Mouse (Mus musculus): ENCODE data around the gene Rorb. TPM values are rescaled to one million over a fixed set of nuclear protein-coding genes. Genes with fewer than 3 reads are reported as not detected.

Rorb gene
- polyA plus RNA-seq (2015; fragmentation: Nextera tagmentation; extraction: Ambion mirVana), result 0.61 and 0.64 TPM in 2 replicates

- Histone ChIP-seq H3K27me3 (replicated peaks) (peaks cover 18% of the 10 kb centered on the region), H3K4me3 (replicated peaks) (peak within 1 kb of the TSS; percentile 43), H3K9me3 (no peaks in the 10 kb centered on the region), H3K4me1 (replicated peaks) (peaks cover 7% of the 10 kb centered on the region; the same call in 1 of the 2 replicates), H3K9ac (peak within 1 kb of the TSS; percentile 34), H3K27ac (no peak within 1 kb of the TSS), H3K4me2 (replicated peaks) (peak within 1 kb of the TSS; percentile 94), H3K36me3 (no peaks in the 10 kb centered on the region)
- peak; percentile 99 for ATAC-seq
- WGBS, result under 1% methylated on average over 25 of the region's 25 CpGs
Observed at GRCm38 (mm10) chr19:19110793-19111427, at the start of gene Rorb. Gene Rorb, minus strand, starts transcription at chr19:19111196.

DNA sequence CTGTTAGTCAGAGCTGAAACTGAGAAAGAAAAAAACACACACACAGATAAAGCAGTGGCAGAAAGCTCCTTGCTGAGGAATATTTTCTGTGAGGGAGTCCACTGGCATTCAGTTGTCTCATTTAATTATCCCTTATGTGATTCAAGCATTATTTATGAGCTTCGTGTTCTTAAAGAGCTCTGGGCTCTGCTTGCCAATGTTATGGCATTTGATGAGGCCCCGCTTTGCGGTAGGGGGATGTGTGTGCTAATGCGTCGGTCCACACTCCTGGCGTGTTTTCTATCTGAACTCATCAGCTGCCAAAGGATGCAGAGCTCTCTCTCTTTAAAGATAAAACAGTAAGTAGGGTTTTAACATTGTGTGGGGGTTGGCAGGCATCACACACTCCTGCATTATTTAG lies 37.9 kb upstream of the Rorb start:
- no peak for ATAC-seq
- Histone ChIP-seq H3K4me3 (replicated peaks) (no peak overlapping the region), H3K9me3 (no peaks in the 10 kb centered on the region), H3K4me2 (replicated peaks) (no peak overlapping the region), H3K27me3 (replicated peaks) (no peaks in the 10 kb centered on the region), H3K36me3 (no peaks in the 10 kb centered on the region), H3K27ac (no peak overlapping the region), H3K9ac (no peak overlapping the region), H3K4me1 (replicated peaks) (no peaks in the 10 kb centered on the region)
- WGBS, result 67% methylated on average over 6 of the region's 6 CpGs

GRCm38 (mm10) chr19:19144447-19144846 lies 33.5 kb upstream of the Rorb start:
- 83% methylated on average over 4 of the region's 4 CpGs for WGBS
- H3K27me3 ChIP-seq (replicated peaks), result no peaks in the 10 kb centered on the region
- no peaks in the 10 kb centered on the region for H3K36me3 ChIP-seq
- no peak for ATAC-seq
- no peaks in the 10 kb centered on the region for H3K4me1 ChIP-seq (replicated peaks)
- no peak overlapping the region for H3K4me2 ChIP-seq (replicated peaks)
- no peak overlapping the region for H3K4me3 ChIP-seq (replicated peaks)
- no peaks in the 10 kb centered on the region for H3K9me3 ChIP-seq
- no peak overlapping the region for H3K9ac ChIP-seq
- H3K27ac ChIP-seq, result no peak overlapping the region

DNA sequence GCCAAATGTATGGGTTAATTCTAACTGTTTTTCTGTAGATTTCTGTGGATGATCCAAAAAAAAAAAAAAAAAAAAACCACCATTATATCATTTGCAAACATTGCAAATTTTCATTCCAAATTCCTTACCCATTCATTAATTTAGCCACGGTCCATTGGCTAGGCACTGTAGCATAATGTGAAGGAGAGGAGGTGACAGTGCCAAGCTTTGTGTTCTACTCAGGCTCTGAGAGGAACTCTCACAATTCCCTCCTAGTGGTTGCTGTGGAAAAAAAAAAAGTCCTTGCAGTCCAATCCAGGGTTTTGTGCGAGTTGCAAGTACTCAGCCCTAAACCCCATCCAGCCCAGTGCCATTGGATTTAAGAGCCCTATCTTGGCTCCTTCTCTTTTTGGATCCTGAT lies 25.9 kb upstream of the Rorb start:
- Histone ChIP-seq H3K9me3 (no peaks in the 10 kb centered on the region), H3K27me3 (replicated peaks) (no peaks in the 10 kb centered on the region), H3K36me3 (no peaks in the 10 kb centered on the region), H3K9ac (no peak overlapping the region), H3K4me3 (replicated peaks) (no peak overlapping the region), H3K4me1 (replicated peaks) (no peaks in the 10 kb centered on the region), H3K4me2 (replicated peaks) (no peak overlapping the region), H3K27ac (no peak overlapping the region)
- WGBS, result 71% methylated on average over 2 of the region's 2 CpGs
- ATAC-seq, result no peak

GRCm38 (mm10) chr19:19135838-19136237 lies 24.8 kb upstream of the Rorb start:
- WGBS, result 72% methylated on average over 2 of the region's 2 CpGs

DNA sequence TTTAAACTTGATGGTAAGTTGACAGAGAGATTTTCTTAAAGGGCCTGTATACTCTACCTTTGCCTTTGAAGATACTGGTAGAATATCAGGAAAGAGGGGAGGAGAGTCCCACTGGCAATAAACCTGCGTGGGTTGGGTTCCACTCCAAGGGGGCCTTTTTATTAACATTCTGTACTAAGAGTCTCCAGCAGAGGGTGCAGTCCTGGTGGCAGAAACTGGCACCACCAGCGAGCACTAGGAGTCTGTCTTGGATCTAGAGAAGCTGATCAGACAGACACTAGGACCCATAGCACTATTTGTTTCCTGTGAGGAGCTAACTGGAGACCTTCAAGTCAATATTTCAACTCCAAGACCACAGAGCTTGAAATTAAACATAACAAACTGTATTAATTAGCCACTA lies 11.3 kb upstream of the Rorb start:
- Histone ChIP-seq H3K36me3 (no peaks in the 10 kb centered on the region), H3K9me3 (no peaks in the 10 kb centered on the region), H3K9ac (no peak overlapping the region), H3K4me2 (replicated peaks) (no peak overlapping the region), H3K4me1 (replicated peaks) (no peaks in the 10 kb centered on the region), H3K27ac (no peak overlapping the region), H3K4me3 (replicated peaks) (no peak overlapping the region), H3K27me3 (replicated peaks) (no peaks in the 10 kb centered on the region)
- no peak for ATAC-seq
- 31% methylated on average over 2 of the region's 2 CpGs for WGBS

More at GRCm38 (mm10) chr19:19135838-19136237, 24.8 kb upstream of the Rorb start:
- ATAC-seq, result peak; percentile 91
- no peaks in the 10 kb centered on the region for H3K4me1 ChIP-seq (replicated peaks)
- H3K9me3 ChIP-seq, result no peaks in the 10 kb centered on the region
- H3K27me3 ChIP-seq (replicated peaks), result no peaks in the 10 kb centered on the region
- no peaks in the 10 kb centered on the region for H3K36me3 ChIP-seq
- H3K9ac ChIP-seq, result no peak overlapping the region
- no peak overlapping the region for H3K4me2 ChIP-seq (replicated peaks)
- H3K27ac ChIP-seq, result no peak overlapping the region
- no peak overlapping the region for H3K4me3 ChIP-seq (replicated peaks)

- no peaks in the 10 kb centered on the region for H3K36me3 ChIP-seq
- WGBS, result 59% methylated on average over 4 of the region's 4 CpGs
- H3K27me3 ChIP-seq (replicated peaks), result peaks cover 18% of the 10 kb centered on the region
- no peak overlapping the region for H3K4me3 ChIP-seq (replicated peaks)
- no peaks in the 10 kb centered on the region for H3K9me3 ChIP-seq
- no peak overlapping the region for H3K9ac ChIP-seq
- peaks cover 7% of the 10 kb centered on the region; the same call in 1 of the 2 replicates for H3K4me1 ChIP-seq (replicated peaks)
- ATAC-seq, result no peak
- H3K4me2 ChIP-seq (replicated peaks), result no peak overlapping the region
- H3K27ac ChIP-seq, result no peak overlapping the region
Observed at GRCm38 (mm10) chr19:19112180-19112579, 1.2 kb upstream of the Rorb start.

GRCm38 (mm10) chr19:19111428-19112170 lies 603 bp upstream of the Rorb start:
- Histone ChIP-seq H3K4me2 (replicated peaks) (peak overlapping the region; percentile 94), H3K9ac (no peak overlapping the region), H3K36me3 (no peaks in the 10 kb centered on the region), H3K27ac (no peak overlapping the region), H3K4me1 (replicated peaks) (peaks cover 7% of the 10 kb centered on the region; the same call in 1 of the 2 replicates), H3K27me3 (replicated peaks) (peaks cover 18% of the 10 kb centered on the region), H3K4me3 (replicated peaks) (peak overlapping the region; percentile 43), H3K9me3 (no peaks in the 10 kb centered on the region)
- ATAC-seq, result peak; percentile 73; the same call in 1 of the 2 replicates
- 5% methylated on average over 12 of the region's 12 CpGs for WGBS

DNA sequence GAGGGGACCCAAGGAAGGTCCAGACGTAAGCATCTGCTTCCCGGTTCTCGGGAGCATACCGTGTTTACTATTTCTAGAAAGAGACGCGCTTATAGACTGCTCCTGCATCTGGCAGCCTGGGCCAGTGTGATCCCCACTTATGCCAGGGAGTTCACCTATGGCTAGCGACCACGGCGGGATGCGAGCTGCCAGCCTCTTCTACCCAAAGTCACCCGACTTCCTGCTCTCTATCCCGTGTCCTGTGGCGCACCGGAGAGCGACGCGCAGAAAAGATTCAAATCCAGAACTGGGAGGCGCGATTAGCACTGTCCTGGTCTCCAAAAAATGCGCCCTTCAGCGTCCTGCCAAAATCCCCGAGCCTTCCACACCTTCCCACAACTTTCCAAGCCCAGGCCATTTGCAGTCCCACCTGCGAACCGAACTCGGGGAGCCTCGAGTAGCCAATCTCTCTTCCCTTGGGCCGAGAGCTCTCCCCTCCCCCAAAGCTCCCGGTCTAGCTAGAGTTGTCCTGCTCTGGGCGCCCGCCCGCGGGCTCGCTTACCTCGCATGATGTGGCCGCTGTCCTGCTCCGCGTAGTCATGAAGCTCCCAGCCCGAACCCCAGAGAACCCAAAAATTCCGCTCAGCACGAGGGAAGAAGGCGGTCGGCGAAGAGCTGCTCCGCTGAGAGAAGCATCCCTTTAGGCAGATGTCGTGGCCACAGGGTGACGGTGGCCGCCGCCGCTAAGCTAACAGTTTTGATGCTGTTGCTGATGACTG lies 806 bp downstream of the Rorb start:
- Histone ChIP-seq H3K4me1 (replicated peaks) (peaks cover 7% of the 10 kb centered on the region; the same call in 1 of the 2 replicates), H3K4me3 (replicated peaks) (peak overlapping the region; percentile 43), H3K27ac (no peak overlapping the region), H3K4me2 (replicated peaks) (peak overlapping the region; percentile 94), H3K27me3 (replicated peaks) (peaks cover 18% of the 10 kb centered on the region), H3K9ac (peak overlapping the region; percentile 32), H3K36me3 (no peaks in the 10 kb centered on the region), H3K9me3 (no peaks in the 10 kb centered on the region)
- ATAC-seq, result peak; percentile 53
- WGBS, result under 1% methylated on average over 49 of the region's 49 CpGs

DNA sequence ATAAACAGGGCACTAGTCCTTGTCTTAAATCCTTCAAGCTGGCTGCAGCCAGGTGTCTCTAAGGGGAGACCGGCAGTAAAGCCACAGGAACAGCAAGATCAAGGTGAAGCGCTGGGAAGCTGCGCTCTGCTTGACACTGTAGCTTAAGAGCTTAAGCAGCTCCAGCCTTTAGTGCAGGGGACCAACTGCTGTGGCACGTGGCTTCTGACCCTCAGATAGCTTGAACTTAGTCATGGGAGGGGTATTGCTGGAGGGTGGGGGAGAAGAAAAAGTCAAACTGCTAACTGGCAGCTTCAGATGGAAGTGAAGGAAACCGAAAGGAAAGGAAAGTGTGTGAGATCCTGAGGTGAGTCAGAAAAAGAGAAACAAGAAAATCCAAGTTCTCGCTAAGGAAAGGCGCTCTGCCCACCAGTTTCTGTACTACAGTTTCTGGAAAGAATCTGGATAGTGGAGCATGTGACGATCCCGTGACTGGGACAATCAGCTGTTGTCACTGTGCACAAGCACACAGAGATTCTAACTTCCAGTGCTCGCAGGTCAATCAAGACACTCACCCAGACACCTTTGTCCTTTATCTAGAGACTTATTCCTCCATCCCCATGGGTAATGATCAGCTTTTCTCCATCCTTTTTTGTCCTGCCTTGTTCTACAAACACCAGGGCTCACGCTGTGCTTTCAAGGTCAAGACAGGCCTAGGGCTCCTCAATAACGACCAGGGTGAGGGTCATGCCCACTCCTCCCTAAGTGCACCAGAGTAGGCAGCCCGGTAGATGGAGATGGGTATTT lies 2.2 kb downstream of the Rorb start:
- Histone ChIP-seq H3K36me3 (no peaks in the 10 kb centered on the region), H3K27me3 (replicated peaks) (peaks cover 18% of the 10 kb centered on the region), H3K4me2 (replicated peaks) (no peak overlapping the region), H3K4me3 (replicated peaks) (no peak overlapping the region), H3K4me1 (replicated peaks) (peaks cover 7% of the 10 kb centered on the region; the same call in 1 of the 2 replicates), H3K27ac (no peak overlapping the region), H3K9ac (no peak overlapping the region), H3K9me3 (no peaks in the 10 kb centered on the region)
- 43% methylated on average over 13 of the region's 13 CpGs for WGBS
- ATAC-seq, result no peak

DNA sequence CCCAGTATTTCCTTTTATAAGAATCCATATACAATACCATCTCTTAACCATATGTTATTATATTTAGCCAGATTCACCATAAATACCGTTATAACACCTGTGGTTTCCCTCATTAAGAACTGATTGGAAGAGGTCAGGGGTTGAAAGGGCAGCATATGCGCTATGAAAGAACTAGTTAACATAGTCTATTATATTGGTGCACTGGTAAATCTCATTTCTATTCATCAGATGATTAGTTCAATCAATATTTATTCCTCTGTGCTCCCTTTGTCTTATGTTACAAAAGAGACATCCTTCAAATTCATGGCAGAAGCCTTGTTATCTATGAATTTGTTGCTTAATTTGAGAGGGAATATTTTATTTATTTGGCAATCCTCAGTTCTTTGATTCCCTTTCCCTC lies 6.4 kb downstream of the Rorb start:
- Histone ChIP-seq H3K27ac (no peak overlapping the region), H3K36me3 (no peaks in the 10 kb centered on the region), H3K4me3 (replicated peaks) (no peak overlapping the region), H3K9ac (no peak overlapping the region), H3K4me1 (replicated peaks) (0 out of 2 replicates have a peak, but pooled peaks cover under 1% of the 10 kb centered on the region), H3K4me2 (replicated peaks) (no peak overlapping the region), H3K27me3 (replicated peaks) (peaks cover 14% of the 10 kb centered on the region), H3K9me3 (no peaks in the 10 kb centered on the region)
- ATAC-seq, result no peak
- 80% methylated on average over 2 of the region's 2 CpGs for WGBS
